Mouse (Mus musculus): Measurements from ENCODE around the gene Myl9. TPM values are rescaled to one million over a fixed set of nuclear protein-coding genes. Genes with fewer than 3 reads are reported as not detected.

Gene Myl9
- polyA plus RNA-seq, 1 experiment = 155 TPM

DNA sequence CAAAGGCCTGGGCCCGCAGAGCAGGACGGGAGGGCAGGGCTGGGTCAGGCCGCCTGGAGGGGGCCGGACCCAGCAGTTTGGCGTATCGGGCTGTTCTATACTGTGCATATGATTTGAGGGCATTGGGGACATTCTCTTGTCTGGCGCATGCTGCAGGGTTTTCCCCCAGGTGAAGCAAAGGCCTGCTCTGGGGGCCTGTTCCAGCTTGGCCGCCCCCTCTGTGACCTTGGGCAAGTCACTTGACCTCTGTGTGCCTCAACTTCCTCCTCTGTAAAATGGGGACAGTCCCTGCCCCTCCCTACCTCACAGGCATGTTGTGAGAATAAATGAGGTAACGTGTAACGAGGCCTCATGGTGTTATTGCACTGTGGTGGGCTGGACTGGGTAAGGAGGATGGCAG lies 11.2 kb upstream of the Myl9 start:
- Histone ChIP-seq H3K4me3 (ENCODE audit: insufficient read depth, low read depth, low read length) (no peak overlapping the region), H3K4me1 (ENCODE audit: control insufficient read depth, insufficient read depth, low read length) (no peaks in the 10 kb centered on the region), H3K27me3 (replicated peaks; ENCODE audit: control insufficient read depth, insufficient read depth, low read length) (no peaks in the 10 kb centered on the region), H3K27ac (ENCODE audit: insufficient read depth, low read depth, low read length) (no peak overlapping the region), H3K36me3 (ENCODE audit: control insufficient read depth, insufficient read depth, low read length) (no peaks in the 10 kb centered on the region; the same call in 1 of the 2 replicates)
- 94% methylated on average over 10 of the region's 10 CpGs for WGBS
- DNase-seq = no peak
- TF ChIP-seq POLR2A (IDR thresholded peaks at IDR 0.05; ENCODE audit: low read depth, low read length) (no peak), CTCF (conservative IDR thresholded peaks at IDR 0.05; ENCODE audit: insufficient read depth, insufficient read length, low read depth, low read length) (no peak)

DNA sequence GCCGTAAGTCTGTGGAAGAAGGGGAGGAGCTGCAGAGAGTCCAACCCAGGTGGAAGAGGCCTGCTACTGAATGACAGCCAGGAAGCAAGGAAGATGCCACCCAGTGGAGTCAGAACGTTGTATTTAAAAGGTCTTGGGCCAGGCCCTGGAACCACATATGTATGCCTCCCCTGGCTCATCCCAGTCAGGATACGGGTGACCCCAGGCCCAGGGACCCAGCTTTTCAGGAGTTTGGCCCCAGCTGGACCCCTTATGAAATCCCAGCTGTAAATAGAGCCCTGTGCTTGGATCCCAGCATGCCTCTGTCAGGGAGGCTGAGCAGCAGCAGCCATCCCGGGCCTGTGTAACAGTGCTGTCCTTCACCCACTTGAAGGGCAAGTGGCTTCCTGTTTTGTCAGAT lies 10.5 kb upstream of the Myl9 start:
- H3K27me3 ChIP-seq (replicated peaks; ENCODE audit: control insufficient read depth, insufficient read depth, low read length) = no peaks in the 10 kb centered on the region
- 51% methylated on average over 4 of the region's 4 CpGs for WGBS
- TF ChIP-seq CTCF (conservative IDR thresholded peaks at IDR 0.05; ENCODE audit: insufficient read depth, insufficient read length, low read depth, low read length) (no peak), POLR2A (IDR thresholded peaks at IDR 0.05; ENCODE audit: low read depth, low read length) (no peak)
- H3K36me3 ChIP-seq (ENCODE audit: control insufficient read depth, insufficient read depth, low read length) = no peaks in the 10 kb centered on the region; the same call in 1 of the 2 replicates
- H3K27ac ChIP-seq (ENCODE audit: insufficient read depth, low read depth, low read length) = no peak overlapping the region
- H3K4me3 ChIP-seq (ENCODE audit: insufficient read depth, low read depth, low read length) = no peak overlapping the region
- no peaks in the 10 kb centered on the region for H3K4me1 ChIP-seq (ENCODE audit: control insufficient read depth, insufficient read depth, low read length)
- DNase-seq = no peak

DNA sequence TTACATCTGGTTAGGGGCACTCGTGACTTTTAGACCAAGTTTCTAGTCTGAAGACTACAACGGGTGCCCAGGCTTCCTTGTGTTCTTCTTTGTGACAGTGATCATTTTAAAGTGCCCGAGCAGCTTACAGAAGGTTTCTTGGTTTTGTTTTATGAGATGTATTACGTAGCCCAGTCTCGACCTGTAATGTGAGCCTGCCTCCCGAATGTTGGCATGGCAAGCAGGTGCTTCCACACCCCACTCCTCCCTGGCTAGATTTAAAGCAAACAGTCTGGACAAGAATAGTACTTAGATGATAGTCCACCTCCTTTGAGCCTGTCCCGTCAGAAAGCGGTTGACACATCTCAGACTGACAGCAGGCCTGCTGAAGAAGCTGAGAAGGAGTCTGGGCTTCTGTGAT lies 9.6 kb upstream of the Myl9 start:
- no peaks in the 10 kb centered on the region for H3K4me1 ChIP-seq (ENCODE audit: control insufficient read depth, insufficient read depth, low read length)
- no peak overlapping the region for H3K4me3 ChIP-seq (ENCODE audit: insufficient read depth, low read depth, low read length)
- no peaks in the 10 kb centered on the region; the same call in 1 of the 2 replicates for H3K36me3 ChIP-seq (ENCODE audit: control insufficient read depth, insufficient read depth, low read length)
- TF ChIP-seq POLR2A (IDR thresholded peaks at IDR 0.05; ENCODE audit: low read depth, low read length) (no peak), CTCF (conservative IDR thresholded peaks at IDR 0.05; ENCODE audit: insufficient read depth, insufficient read length, low read depth, low read length) (no peak)
- 72% methylated on average over 8 of the region's 8 CpGs for WGBS
- H3K27me3 ChIP-seq (replicated peaks; ENCODE audit: control insufficient read depth, insufficient read depth, low read length) = no peaks in the 10 kb centered on the region
- no peak overlapping the region for H3K27ac ChIP-seq (ENCODE audit: insufficient read depth, low read depth, low read length)
- no peak for DNase-seq

DNA sequence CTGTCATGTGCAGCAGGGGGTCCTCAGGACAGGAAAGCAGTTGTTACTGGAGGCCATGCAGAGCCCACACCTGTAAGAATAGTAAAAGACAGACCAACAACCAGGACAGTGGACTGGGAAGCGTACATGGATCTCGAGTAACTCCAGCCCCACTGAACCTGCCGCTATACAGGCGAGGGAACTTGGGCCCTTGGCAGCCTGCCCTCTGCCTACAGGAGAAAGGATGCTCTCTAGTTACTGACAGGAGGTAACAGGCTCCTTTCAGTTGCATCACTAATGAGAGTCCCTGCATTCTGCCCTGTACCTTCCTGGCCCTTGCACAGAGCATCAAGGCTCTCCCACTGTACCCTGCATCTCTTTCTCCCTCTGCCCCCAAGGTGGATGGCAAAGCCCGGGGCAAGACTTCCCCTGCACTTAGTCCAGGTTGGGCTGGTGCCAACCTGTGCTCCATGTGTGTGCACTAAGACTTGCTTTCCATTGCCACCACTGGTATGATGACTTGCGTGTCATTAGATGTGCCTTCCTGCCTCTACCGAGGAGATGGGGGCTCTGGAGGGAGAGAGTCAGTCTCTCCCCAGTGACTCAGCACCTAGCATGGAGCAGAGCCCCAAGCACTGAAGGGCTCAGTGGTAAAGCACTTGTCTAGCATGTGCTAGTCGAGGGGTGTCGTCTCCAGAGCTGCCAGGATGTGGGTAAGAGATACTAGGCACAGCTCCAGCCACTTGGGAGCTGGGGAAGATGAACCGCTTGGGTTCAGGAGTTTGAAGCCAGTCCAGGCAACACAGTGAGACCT lies 8.8 kb upstream of the Myl9 start:
- DNase-seq = no peak
- H3K4me1 ChIP-seq (ENCODE audit: control insufficient read depth, insufficient read depth, low read length) = no peaks in the 10 kb centered on the region
- WGBS = 54% methylated on average over 10 of the region's 10 CpGs
- H3K27ac ChIP-seq (ENCODE audit: insufficient read depth, low read depth, low read length) = no peak overlapping the region
- no peaks in the 10 kb centered on the region for H3K27me3 ChIP-seq (replicated peaks; ENCODE audit: control insufficient read depth, insufficient read depth, low read length)
- TF ChIP-seq CTCF (conservative IDR thresholded peaks at IDR 0.05; ENCODE audit: insufficient read depth, insufficient read length, low read depth, low read length) (no peak), POLR2A (IDR thresholded peaks at IDR 0.05; ENCODE audit: low read depth, low read length) (no peak)
- no peak overlapping the region for H3K4me3 ChIP-seq (ENCODE audit: insufficient read depth, low read depth, low read length)
- no peaks in the 10 kb centered on the region; the same call in 1 of the 2 replicates for H3K36me3 ChIP-seq (ENCODE audit: control insufficient read depth, insufficient read depth, low read length)

DNA sequence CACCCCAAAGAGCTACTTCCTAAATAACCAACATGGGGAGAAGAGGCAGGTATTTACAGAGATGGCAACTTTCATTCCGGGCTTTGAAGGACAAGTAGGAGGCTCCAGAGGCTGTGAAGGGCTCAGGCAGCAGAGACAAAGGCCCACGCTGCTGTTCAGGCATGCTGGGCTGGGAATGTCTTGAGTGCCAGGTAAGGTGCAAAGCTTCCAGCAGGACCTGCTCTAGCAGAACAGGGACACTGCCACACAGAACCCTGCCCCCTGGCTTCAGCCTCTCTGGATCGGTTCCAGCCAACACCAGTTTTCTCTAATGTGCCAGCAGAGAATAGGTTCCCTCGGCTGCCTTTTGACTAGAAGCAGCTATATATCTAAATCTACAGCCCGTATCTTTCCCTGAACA lies 8.1 kb upstream of the Myl9 start:
- WGBS = 53% methylated on average over 5 of the region's 5 CpGs
- Histone ChIP-seq H3K36me3 (ENCODE audit: control insufficient read depth, insufficient read depth, low read length) (no peaks in the 10 kb centered on the region; the same call in 1 of the 2 replicates), H3K4me3 (ENCODE audit: insufficient read depth, low read depth, low read length) (no peak overlapping the region), H3K4me1 (ENCODE audit: control insufficient read depth, insufficient read depth, low read length) (no peaks in the 10 kb centered on the region), H3K27me3 (replicated peaks; ENCODE audit: control insufficient read depth, insufficient read depth, low read length) (no peaks in the 10 kb centered on the region), H3K27ac (ENCODE audit: insufficient read depth, low read depth, low read length) (no peak overlapping the region)
- TF ChIP-seq CTCF (conservative IDR thresholded peaks at IDR 0.05; ENCODE audit: insufficient read depth, insufficient read length, low read depth, low read length) (no peak), POLR2A (IDR thresholded peaks at IDR 0.05; ENCODE audit: low read depth, low read length) (no peak)
- peak; percentile 47 for DNase-seq

DNA sequence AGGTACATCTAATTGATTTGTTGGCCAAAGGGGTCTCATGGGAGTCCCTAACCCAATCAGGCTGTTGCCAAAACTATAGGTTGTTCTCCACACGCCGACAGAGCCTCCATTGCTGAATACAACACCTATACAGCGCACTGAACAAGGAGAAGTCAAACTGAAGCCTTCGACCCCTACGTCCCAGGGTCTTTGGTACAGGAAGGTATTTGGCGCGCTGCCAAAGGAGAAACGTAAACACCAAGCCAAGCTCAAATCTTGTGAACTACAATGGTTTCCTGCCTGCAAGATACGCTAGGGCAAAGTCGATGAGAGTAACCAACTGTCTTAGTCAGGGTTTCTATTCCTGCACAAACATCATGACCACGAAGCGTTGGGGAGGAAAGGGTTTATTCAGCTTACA lies 5.9 kb upstream of the Myl9 start:
- no peak for TF ChIP-seq POLR2A (IDR thresholded peaks at IDR 0.05; ENCODE audit: low read depth, low read length)
- TF ChIP-seq CTCF (conservative IDR thresholded peaks at IDR 0.05; ENCODE audit: insufficient read depth, insufficient read length, low read depth, low read length) = no peak
- DNase-seq = no peak
- Histone ChIP-seq H3K36me3 (ENCODE audit: control insufficient read depth, insufficient read depth, low read length) (no peaks in the 10 kb centered on the region), H3K27me3 (replicated peaks; ENCODE audit: control insufficient read depth, insufficient read depth, low read length) (no peaks in the 10 kb centered on the region), H3K4me3 (ENCODE audit: insufficient read depth, low read depth, low read length) (no peak overlapping the region), H3K27ac (ENCODE audit: insufficient read depth, low read depth, low read length) (no peak overlapping the region), H3K4me1 (ENCODE audit: control insufficient read depth, insufficient read depth, low read length) (no peaks in the 10 kb centered on the region)
- 66% methylated on average over 12 of the region's 12 CpGs for WGBS

DNA sequence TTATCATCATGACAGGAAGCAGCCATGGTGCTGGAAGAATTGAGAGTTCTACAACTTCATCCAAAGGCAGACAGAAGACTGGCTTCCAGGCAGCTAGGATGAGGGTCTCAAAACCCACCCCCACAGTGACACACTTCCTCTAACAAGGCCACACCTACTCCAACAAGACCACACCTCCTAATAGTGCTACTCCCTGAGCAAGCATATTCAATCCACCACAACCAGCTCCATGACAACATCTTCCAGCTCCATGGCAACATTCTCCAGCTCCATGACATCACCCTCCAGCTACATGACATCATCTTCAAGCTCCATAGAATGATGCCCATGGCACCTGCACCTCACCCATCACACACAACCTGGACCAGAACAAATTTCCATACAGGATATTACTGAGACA lies 1.8 kb upstream of the Myl9 start:
- no peak for DNase-seq
- TF ChIP-seq CTCF (conservative IDR thresholded peaks at IDR 0.05; ENCODE audit: insufficient read depth, insufficient read length, low read depth, low read length) = no peak
- TF ChIP-seq POLR2A (IDR thresholded peaks at IDR 0.05; ENCODE audit: low read depth, low read length) = no peak
- Histone ChIP-seq H3K4me3 (ENCODE audit: insufficient read depth, low read depth, low read length) (no peak overlapping the region), H3K4me1 (ENCODE audit: control insufficient read depth, insufficient read depth, low read length) (no peaks in the 10 kb centered on the region), H3K27ac (ENCODE audit: insufficient read depth, low read depth, low read length) (no peak overlapping the region), H3K36me3 (ENCODE audit: control insufficient read depth, insufficient read depth, low read length) (no peaks in the 10 kb centered on the region), H3K27me3 (replicated peaks; ENCODE audit: control insufficient read depth, insufficient read depth, low read length) (no peaks in the 10 kb centered on the region)
